Mouse (Mus musculus) testis, adult 2 months (tissue): ENCODE measurements at regions not wholly inside any gene's neighbourhood (a gene's known extent, or its start where the extent isn't known, plus 50 kb on each side); places are given as distances from the start of the nearest gene placed in this dataset.

Source experiments
- CTCF ChIP-seq: fragments of 200-500 bp; IDR thresholded peaks from 2 replicates; pipeline ENCODE4 v1.5.1; 2012; ENCODE audit warnings: low read depth, mild to moderate bottlenecking, inconsistent platforms, low read length, moderate library complexity; ENCODE audit not compliant: control insufficient read depth, insufficient read depth, insufficient replicate concordance
- POLR2A ChIP-seq: fragments of 200-500 bp; IDR thresholded peaks from 2 replicates; pipeline ENCODE4 v1.6.1; 2012; ENCODE audit warnings: low read depth, mild to moderate bottlenecking, inconsistent platforms, low read length, moderate library complexity; ENCODE audit not compliant: control insufficient read depth

DNA sequence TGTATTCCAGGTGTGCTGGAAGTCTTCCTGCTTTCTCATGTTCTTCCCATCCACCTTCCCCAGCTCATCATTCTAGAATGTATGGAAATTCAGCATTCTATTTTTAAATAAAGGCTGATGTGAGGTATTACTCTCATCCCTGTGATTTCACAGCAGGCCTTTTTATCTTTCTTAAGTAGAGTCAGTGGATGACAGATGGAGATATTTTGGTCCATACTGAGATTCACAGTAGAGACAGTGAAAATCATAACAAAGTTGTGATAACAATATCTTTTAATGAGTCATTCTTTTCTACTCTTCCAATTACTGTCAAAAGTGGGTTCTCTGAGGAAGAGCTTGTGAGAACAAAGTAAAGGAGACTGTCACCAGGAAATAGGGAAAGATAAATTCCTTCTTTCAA lies 132.4 kb downstream of the AI429214 start:
- TF ChIP-seq CTCF: no peak
- TF ChIP-seq POLR2A: no peak
